Comparison of ENCODE assay signal across 9 mouse cellular contexts in the genomic region with DNA sequence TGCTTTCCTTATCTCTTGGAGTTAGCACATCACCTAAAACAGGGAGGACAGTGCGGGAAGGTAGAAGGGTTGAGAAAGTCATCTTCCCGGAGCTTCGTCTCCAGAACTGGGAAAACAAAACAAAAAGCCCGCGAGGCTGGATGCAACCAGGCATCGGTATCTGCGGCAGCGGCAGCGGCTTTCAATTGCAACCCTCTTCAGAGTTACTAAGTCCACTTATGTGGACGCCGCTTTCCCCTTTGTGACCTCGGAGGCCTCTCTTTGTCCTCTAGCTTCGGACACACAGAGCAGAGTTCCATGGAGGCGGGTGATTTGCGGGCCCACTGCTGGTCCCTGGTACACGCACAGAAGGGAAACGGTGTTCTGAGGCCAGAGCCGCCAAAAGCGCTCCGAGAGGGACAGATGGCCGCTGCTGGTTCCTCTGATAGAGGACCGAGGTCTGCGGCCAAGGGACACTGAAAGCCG. TPM values are rescaled to one million over a fixed set of nuclear protein-coding genes. Genes with fewer than 3 reads are reported as not detected.
DNase-seq lines count a peak whose midpoint lies in the region; ATAC-seq and TF ChIP-seq lines count a peak whose summit lies in the region.
"Had no signal": no experiment of that assay in that cellular context is flagged by ENCODE, and none has a peak within 500 bp of the region (broad histone marks: within the 10 kb centered on the region; RNA-seq: fewer than 3 reads in every experiment).

No protein-coding gene starts in this region.

- peak overlapping the region; percentile 14; the same call in 1 of the 2 replicates for H3K4me2 ChIP-seq in embryonic facial prominence, embryonic 13.5 days
- peak overlapping the region; percentile 52 for H3K4me2 ChIP-seq in midbrain, embryonic 12.5 days (replicated peaks)

- H3K9ac ChIP-seq in embryonic facial prominence, embryonic 13.5 days, result no peak overlapping the region
- H3K9ac ChIP-seq in midbrain, embryonic 12.5 days (replicated peaks), result peak overlapping the region; percentile 63

- peak; percentile 76 for DNase-seq in left cerebral cortex, postnatal 4 days
- DNase-seq in left cerebral cortex, adult 2 months (ENCODE audit: extremely low spot score in 1 of 2, low spot score in 2 of 2), result no peak
- peak; percentile 89 to 91 for DNase-seq in cerebellum, adult 2 months
- no peak for DNase-seq in layer of hippocampus, adult 9-11 months
- no peak for DNase-seq in spleen, adult 18-20 months
- DNase-seq: gastrocnemius, postnatal 10 days had no signal

- no peaks in the 10 kb centered on the region for H3K36me3 ChIP-seq in embryonic facial prominence, embryonic 13.5 days
- H3K36me3 ChIP-seq in midbrain, embryonic 12.5 days, result no peaks in the 10 kb centered on the region

- H3K4me3 ChIP-seq in left cerebral cortex, adult 2 months, result no peak overlapping the region
- H3K4me3 ChIP-seq in cerebellum, adult 2 months (replicated peaks; ENCODE audit: insufficient read depth, low read depth, low read length), result peak overlapping the region; percentile 29
- no peak overlapping the region for H3K4me3 ChIP-seq in embryonic facial prominence, embryonic 13.5 days
- H3K4me3 ChIP-seq in midbrain, embryonic 12.5 days, result peak overlapping the region; percentile 32

- 5% methylated on average over 24 of the region's 24 CpGs for WGBS in cerebellum, adult 2 months
- under 1% methylated on average over 24 of the region's 24 CpGs for WGBS in embryonic facial prominence, embryonic 13.5 days
- WGBS in midbrain, embryonic 12.5 days, result under 1% methylated on average over 24 of the region's 24 CpGs

- TF ChIP-seq POLR2A in cerebellum, adult 2 months (IDR thresholded peaks at IDR 0.05; ENCODE audit: borderline replicate concordance, insufficient read depth, low read length), result peak; percentile 54; the same call in 1 of the 2 replicates

- intact Hi-C loops in left cerebral cortex, postnatal 4 days (cut with DNase I), result no loop called here
- intact Hi-C loops in left cerebral cortex, adult 2 months (cut with DNase I), result loop anchor here (2.0 kb wide), 1 partner anchor 39 kb away; no protein-coding TSS in a partner anchor

- no peak for ATAC-seq in embryonic facial prominence, embryonic 13.5 days (ENCODE audit: insufficient number of reproducible peaks, insufficient read depth, low FRiP score, low TSS enrichment, low read depth)
- ATAC-seq in midbrain, embryonic 12.5 days (ENCODE audit: low FRiP score, low read depth), result no peak
- ATAC-seq: Patski had no signal

- no peak overlapping the region for H3K27ac ChIP-seq in left cerebral cortex, adult 2 months
- peak overlapping the region; percentile 96 for H3K27ac ChIP-seq in cerebellum, adult 2 months (ENCODE audit: insufficient read depth, low read length)
- H3K27ac ChIP-seq in embryonic facial prominence, embryonic 13.5 days, result no peak overlapping the region
- no peak overlapping the region; the same call in 1 of the 2 replicates for H3K27ac ChIP-seq in midbrain, embryonic 12.5 days (replicated peaks)

- H3K9me3 ChIP-seq in embryonic facial prominence, embryonic 13.5 days, result no peaks in the 10 kb centered on the region
- H3K9me3 ChIP-seq in midbrain, embryonic 12.5 days, result no peaks in the 10 kb centered on the region

- peaks cover 17% of the 10 kb centered on the region for H3K4me1 ChIP-seq in cerebellum, adult 2 months (ENCODE audit: control insufficient read depth, insufficient read depth, low read length)
- H3K4me1 ChIP-seq in embryonic facial prominence, embryonic 13.5 days, result peaks cover 28% of the 10 kb centered on the region
- peaks cover 44% of the 10 kb centered on the region for H3K4me1 ChIP-seq in midbrain, embryonic 12.5 days

- no peaks in the 10 kb centered on the region for H3K27me3 ChIP-seq in cerebellum, adult 2 months (ENCODE audit: control insufficient read depth, insufficient read depth, low read length)
- peaks cover 100% of the 10 kb centered on the region for H3K27me3 ChIP-seq in embryonic facial prominence, embryonic 13.5 days
- peaks cover 95% of the 10 kb centered on the region for H3K27me3 ChIP-seq in midbrain, embryonic 12.5 days

- TF ChIP-seq CTCF in left cerebral cortex, adult 2 months (IDR thresholded peaks at IDR 0.05), result no peak
- TF ChIP-seq CTCF in cerebellum, adult 2 months (IDR thresholded peaks at IDR 0.05; ENCODE audit: borderline replicate concordance, insufficient read depth, low read depth, low read length), result no peak

RNA-seq across cellular contexts. Expression of a gene that starts 3.5 kb away (rescaled TPM):
- total RNA-seq in left cerebral cortex, postnatal 4 days (2021), result not detected
- total RNA-seq in left cerebral cortex, adult 2 months (2021), result under 1 TPM; 0.09 to 0.59 TPM
- polyA plus RNA-seq in cerebellum, adult 2 months (2012; rRNA removed), result 72.9 and 92.2 TPM in 2 replicates
- polyA plus RNA-seq in embryonic facial prominence, embryonic 13.5 days (2015; fragmentation: Nextera tagmentation; extraction: Ambion mirVana), result not detected in 2 replicates
- polyA plus RNA-seq in midbrain, embryonic 12.5 days (2016; fragmentation: Nextera tagmentation; extraction: Ambion mirVana), result 1.5 and 2.1 TPM in 2 replicates

Comparison
In these comparisons a context has a peak if more than half of its experiments do, and no peak if none do; other contexts are left out.
1. DNase-seq: peak in left cerebral cortex, postnatal 4 days (single experiment) and cerebellum, adult 2 months (2 of 2); none in left cerebral cortex, adult 2 months (0 of 2), layer of hippocampus, adult 9-11 months (single experiment) and spleen, adult 18-20 months (0 of 2).
2. H3K4me3 ChIP-seq: peak in cerebellum, adult 2 months (single experiment) and midbrain, embryonic 12.5 days (single experiment); none in left cerebral cortex, adult 2 months (single experiment) and embryonic facial prominence, embryonic 13.5 days (single experiment).
3. RNA of a gene that starts 3.5 kb away (polyA plus RNA-seq): 72.9 to 92.2 TPM in cerebellum, adult 2 months; 1.5 to 2.1 TPM in midbrain, embryonic 12.5 days and not detected in embryonic facial prominence, embryonic 13.5 days; every median in the first group is over 10 times any median in the second.